Mouse (Mus musculus) liver, embryonic 12.5 days (tissue): ENCODE measurements around the gene Adamts4. TPM values are rescaled to one million over a fixed set of nuclear protein-coding genes. Genes with fewer than 3 reads are reported as not detected.
A peak's percentile ranks its signal among the peaks of the same experiment; 100 is the strongest.

Experiments used
- ATAC-seq: fragments of 200-750 bp; cut with Nextera tagmentation; 2 replicates; pipeline ENCODE4 v1.8.0; 2017; ENCODE audit warnings: moderate number of reproducible peaks, mild to moderate bottlenecking, moderate library complexity
- H3K27ac ChIP-seq: fragments of 300-500 bp; sonication (generic); 2 replicates; pipeline ENCODE4 v1.5.1; 2016; ENCODE audit warnings: mild to moderate bottlenecking
- H3K27me3 ChIP-seq: fragments of 300-500 bp; sonication (generic); replicated peaks from 2 replicates; pipeline ENCODE4 v1.6.1; 2016; ENCODE audit warnings: mild to moderate bottlenecking, moderate library complexity
- H3K36me3 ChIP-seq: fragments of 300-500 bp; sonication (generic); 2 replicates; pipeline ENCODE4 v1.6.1; 2016; ENCODE audit warnings: mild to moderate bottlenecking, moderate library complexity
- H3K4me1 ChIP-seq: fragments of 300-500 bp; sonication (generic); 2 replicates; pipeline ENCODE4 v1.6.1; 2016
- H3K4me2 ChIP-seq: fragments of 300-500 bp; sonication (generic); 2 replicates; pipeline ENCODE4 v1.6.1; 2016; ENCODE audit warnings: mild to moderate bottlenecking, moderate library complexity
- H3K4me3 ChIP-seq: fragments of 300-500 bp; sonication (generic); 2 replicates; pipeline ENCODE4 v1.5.1; 2016; ENCODE audit warnings: mild to moderate bottlenecking, moderate library complexity
- H3K9ac ChIP-seq: fragments of 300-500 bp; sonication (generic); 2 replicates; pipeline ENCODE4 v1.6.1; 2016; ENCODE audit warnings: mild to moderate bottlenecking, moderate library complexity
- H3K9me3 ChIP-seq: fragments of 300-500 bp; sonication (generic); replicated peaks from 2 replicates; pipeline ENCODE4 v1.6.1; 2016; ENCODE audit warnings: mild to moderate bottlenecking, moderate library complexity
- WGBS: fragments of 180-500 bp; shearing (Covaris S2); methylation state at CpG from one replicate; pipeline ENCODE4 v1.1.7; 2016; ENCODE audit not compliant: insufficient replicate concordance; 5-methylcytosine and 5-hydroxymethylcytosine counted together
- polyA plus RNA-seq: library from polyadenylated mRNA; unstranded; fragments of >200 nt; fragmentation: Nextera tagmentation; extraction: Ambion mirVana; gene quantifications from 2 replicates; pipeline ENCODE4 v1.2.1, GENCODE M21; 2016

The Adamts4 gene
- polyA plus RNA-seq = 0.61 and 0.72 TPM in 2 replicates

DNA sequence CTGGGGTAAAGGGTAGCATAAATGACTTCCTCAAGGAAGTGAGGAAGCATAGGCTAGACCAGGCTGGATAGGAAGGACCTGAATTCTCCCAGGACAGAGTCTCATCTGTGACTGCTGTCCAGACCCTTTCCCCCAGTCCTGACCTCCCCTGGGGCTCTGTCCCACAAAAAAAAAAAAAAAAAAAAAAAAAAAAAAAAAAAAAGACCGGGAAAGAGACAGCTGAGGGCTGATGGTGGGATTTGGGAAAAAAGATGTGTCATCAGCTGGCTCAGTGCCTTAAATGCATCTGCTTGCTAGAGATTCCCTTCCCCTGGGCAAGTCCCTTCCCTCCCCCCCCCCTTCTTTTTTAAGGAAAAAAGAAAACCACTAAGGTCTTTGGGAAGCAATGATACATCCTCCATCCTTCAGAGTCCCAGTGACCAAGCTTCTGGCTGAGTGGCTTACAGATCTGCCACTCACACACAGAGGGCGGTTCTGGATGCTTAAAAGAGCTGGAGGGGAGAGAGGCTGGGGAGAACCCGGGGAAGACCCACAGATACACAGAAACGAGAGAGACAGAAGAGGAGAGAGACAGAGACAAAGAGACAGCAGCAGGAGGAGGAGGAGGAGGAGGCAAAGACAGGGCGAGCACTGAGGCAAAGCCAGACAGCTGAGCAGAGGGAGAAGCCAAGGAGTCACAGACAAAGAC lies at the start of gene Adamts4:
Gene Adamts4, plus strand, starts transcription at position 509 of the 688 bp plus-strand sequence.
- no peak within 1 kb of the TSS; the same call in 1 of the 2 replicates for H3K27ac ChIP-seq

DNA sequence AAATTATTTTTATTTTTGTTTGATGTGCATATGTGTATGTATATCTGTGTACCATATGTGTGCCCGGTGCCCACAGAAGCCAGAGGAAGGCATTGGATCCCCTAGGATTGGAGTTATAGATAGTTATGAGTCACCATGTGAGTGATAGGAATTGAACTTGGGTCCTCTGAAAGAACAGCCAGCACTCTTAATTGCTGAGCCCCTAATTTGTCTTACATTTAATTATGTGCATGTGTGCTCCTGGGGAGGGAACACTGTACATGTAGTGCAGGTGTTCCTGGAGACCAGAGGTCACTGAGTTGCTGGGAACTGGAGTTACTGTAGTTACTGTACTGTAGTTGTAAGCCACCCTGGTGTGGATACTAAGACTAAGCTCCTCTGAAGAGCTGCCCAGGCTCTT lies 49.5 kb upstream of the Adamts4 start:
- 76% methylated on average over 1 of the region's 1 CpGs for WGBS
- ATAC-seq = no peak
- no peaks in the 10 kb centered on the region for H3K9me3 ChIP-seq
- peaks cover 41% of the 10 kb centered on the region for H3K27me3 ChIP-seq
- H3K4me3 ChIP-seq = no peak overlapping the region
- H3K27ac ChIP-seq = no peak overlapping the region
- no peak overlapping the region for H3K4me2 ChIP-seq
- 0 out of 2 replicates have a peak, but pooled peaks cover 9% of the 10 kb centered on the region for H3K4me1 ChIP-seq
- no peak overlapping the region for H3K9ac ChIP-seq
- H3K36me3 ChIP-seq = no peaks in the 10 kb centered on the region

More for the DNA sequence above, at the start of gene Adamts4:
- 20% methylated on average over 5 of the region's 5 CpGs for WGBS
- Histone ChIP-seq H3K36me3 (peaks cover 9% of the 10 kb centered on the region), H3K9ac (no peak within 1 kb of the TSS), H3K4me2 (peak within 1 kb of the TSS; percentile 37), H3K4me1 (peaks cover 53% of the 10 kb centered on the region), H3K4me3 (peak within 1 kb of the TSS; percentile 10; the same call in 1 of the 2 replicates), H3K27me3 (peaks cover 54% of the 10 kb centered on the region), H3K9me3 (no peaks in the 10 kb centered on the region)
- ATAC-seq = no peak

DNA sequence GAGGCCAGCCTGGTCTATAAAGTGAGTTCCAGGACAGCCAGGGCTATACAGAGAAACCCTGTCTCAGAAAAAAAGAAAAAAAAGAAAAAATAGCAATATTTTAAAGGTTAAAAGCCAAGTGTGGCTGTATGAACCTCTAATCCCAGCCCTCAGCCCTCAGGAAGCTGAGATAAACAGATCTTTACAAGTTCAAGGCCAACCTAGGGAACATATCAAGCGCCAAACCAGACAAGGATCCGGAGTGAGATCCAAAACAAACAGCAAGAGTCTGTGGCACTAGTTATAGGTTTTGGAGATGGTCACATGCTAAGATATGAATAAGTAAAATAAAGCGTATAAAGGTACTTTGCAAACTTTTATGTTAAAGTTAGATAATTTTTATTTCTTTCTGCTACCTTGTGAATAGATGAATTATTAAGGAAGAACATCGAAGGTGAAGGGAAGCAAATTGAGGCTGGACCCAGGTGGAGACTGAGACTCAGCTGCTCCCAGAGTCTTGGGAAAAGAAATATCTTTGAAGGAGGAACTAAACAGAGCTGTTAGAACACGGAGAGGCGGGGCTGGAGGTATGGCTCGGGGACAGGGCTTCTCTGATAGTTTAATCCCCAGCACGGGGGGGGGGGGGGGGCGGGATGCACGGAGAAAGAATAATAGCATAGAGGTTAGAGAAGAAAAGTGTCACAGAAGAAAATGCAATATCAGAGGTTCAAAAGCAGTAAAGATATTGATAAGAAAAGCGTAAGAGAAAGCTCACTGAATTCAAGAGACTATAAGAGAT lies 46.6 kb upstream of the Adamts4 start:
- Histone ChIP-seq H3K4me3 (no peak overlapping the region), H3K36me3 (no peaks in the 10 kb centered on the region), H3K4me1 (0 out of 2 replicates have a peak, but pooled peaks cover 10% of the 10 kb centered on the region), H3K27me3 (peaks cover 23% of the 10 kb centered on the region), H3K4me2 (no peak overlapping the region), H3K27ac (peak overlapping the region; percentile 54; the same call in 1 of the 2 replicates), H3K9ac (no peak overlapping the region), H3K9me3 (no peaks in the 10 kb centered on the region)
- ATAC-seq = no peak
- 35% methylated on average over 11 of the region's 11 CpGs for WGBS

DNA sequence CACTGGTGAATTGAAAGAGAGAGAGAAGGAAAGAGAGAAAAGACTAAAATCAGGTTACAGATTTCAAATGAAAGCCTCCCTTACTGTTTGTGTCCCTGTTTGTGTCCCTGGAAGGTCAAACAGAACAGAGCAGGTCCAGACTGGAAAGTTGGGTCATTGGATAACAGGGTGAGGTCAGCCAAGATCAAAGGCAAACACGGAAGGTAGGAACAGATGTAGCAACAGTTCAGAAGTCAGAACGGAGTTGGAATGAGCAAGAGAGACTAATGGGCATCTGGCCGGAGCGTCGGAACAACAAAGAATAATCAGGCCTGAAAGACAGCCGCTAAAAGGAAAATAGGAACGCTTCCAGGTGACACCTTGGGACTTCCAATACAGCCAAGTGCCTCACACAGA lies 46.0 kb upstream of the Adamts4 start:
- H3K27ac ChIP-seq = peak overlapping the region; percentile 54; the same call in 1 of the 2 replicates
- WGBS = 72% methylated on average over 7 of the region's 7 CpGs
- peak; percentile 73 for ATAC-seq

DNA sequence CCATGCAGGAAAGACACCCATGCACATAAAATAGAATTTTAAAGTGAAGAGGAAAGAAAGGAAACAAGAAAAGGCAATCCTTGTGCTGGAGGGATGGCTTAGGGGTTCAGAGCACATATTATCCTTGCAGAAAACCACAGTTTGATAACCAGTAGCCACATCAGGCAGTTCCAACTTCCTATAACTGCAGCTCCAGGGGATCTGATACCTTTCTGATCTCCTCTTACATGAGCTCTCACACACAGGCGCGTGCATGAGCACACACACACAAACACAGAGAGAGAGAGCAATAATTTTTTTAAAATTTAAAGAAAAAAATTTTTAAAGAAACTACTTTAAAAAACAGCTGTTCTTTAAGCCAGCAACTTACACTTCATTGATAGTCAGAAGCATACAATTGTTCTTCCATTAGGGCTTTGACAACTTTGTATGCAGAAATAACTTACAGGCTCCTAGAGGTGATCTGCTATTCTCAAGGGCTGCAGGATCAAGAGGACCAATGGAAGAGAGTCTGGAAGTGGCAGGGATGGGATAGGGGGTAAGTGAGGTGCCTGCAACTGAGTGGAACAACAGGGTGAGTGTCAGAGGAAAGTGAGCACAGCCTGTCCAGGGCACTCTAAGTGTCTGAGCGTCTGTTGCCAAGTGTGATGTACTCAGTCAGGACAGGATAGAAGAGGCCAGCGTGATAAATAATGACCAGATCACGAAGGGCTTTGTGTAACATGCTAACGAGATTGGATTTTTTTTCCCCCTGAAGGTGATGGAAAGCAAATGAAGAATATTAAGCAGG lies 44.3 kb upstream of the Adamts4 start:
- no peak for ATAC-seq
- no peak overlapping the region for H3K4me3 ChIP-seq
- H3K27ac ChIP-seq = no peak overlapping the region
- WGBS = 49% methylated on average over 6 of the region's 6 CpGs
- no peak overlapping the region for H3K4me2 ChIP-seq
- peaks cover 18% of the 10 kb centered on the region; the same call in 1 of the 2 replicates for H3K4me1 ChIP-seq
- H3K27me3 ChIP-seq = peaks cover 28% of the 10 kb centered on the region
- H3K36me3 ChIP-seq = no peaks in the 10 kb centered on the region
- H3K9ac ChIP-seq = no peak overlapping the region
- no peaks in the 10 kb centered on the region for H3K9me3 ChIP-seq

More for the DNA sequence above, 46.0 kb upstream of the Adamts4 start:
- Histone ChIP-seq H3K36me3 (no peaks in the 10 kb centered on the region), H3K4me3 (no peak overlapping the region), H3K27me3 (peaks cover 18% of the 10 kb centered on the region), H3K9ac (no peak overlapping the region), H3K9me3 (no peaks in the 10 kb centered on the region), H3K4me1 (0 out of 2 replicates have a peak, but pooled peaks cover 10% of the 10 kb centered on the region), H3K4me2 (no peak overlapping the region)

DNA sequence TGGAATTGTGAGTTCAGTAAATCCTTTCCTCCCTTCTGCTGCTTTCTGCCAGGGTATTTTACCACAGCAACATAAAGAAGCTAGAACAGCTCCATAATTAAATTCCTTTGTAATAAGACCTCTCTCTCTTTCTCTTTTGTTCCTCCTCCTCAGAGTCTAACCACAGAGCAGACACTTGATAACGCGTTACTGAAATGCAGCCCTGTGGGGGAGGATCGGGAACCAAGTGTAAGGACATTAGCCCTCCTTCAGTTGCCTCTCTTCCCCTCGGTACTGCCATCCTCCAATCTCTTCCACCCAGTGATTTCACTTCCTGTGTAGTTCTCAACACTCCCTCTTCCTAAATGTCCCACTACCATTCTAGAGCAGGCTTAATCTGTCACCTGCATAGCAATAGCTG lies 40.8 kb upstream of the Adamts4 start:
- Histone ChIP-seq H3K36me3 (no peaks in the 10 kb centered on the region), H3K4me2 (no peak overlapping the region), H3K9ac (no peak overlapping the region), H3K27ac (no peak overlapping the region), H3K27me3 (peaks cover 42% of the 10 kb centered on the region), H3K4me3 (no peak overlapping the region), H3K4me1 (peaks cover 16% of the 10 kb centered on the region; the same call in 1 of the 2 replicates), H3K9me3 (no peaks in the 10 kb centered on the region)
- no peak for ATAC-seq
- 17% methylated on average over 4 of the region's 4 CpGs for WGBS

DNA sequence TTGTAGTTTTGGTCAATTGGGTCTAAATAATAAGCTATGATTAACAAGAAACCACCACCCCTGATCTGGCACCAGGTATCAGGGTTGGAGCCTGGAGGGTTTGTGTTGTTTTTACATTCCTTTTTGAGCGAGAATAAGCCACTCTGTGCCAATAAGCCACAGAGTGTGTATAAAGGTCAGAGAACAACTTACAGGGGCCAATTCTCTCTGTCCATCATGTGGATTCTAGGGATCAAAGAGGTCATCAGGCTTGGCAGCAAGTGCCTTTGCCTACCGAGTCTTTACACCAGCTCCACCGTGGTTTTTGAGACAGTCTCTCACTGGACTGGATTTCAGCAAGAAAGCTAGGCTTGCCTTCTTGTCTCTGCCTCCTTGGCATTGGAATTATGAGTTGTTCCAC lies 37.4 kb upstream of the Adamts4 start:
- Histone ChIP-seq H3K4me1 (peaks cover 17% of the 10 kb centered on the region), H3K9ac (no peak overlapping the region), H3K9me3 (no peaks in the 10 kb centered on the region), H3K4me3 (no peak overlapping the region), H3K27ac (no peak overlapping the region), H3K36me3 (no peaks in the 10 kb centered on the region), H3K27me3 (peaks cover 39% of the 10 kb centered on the region), H3K4me2 (no peak overlapping the region)
- WGBS = 52% methylated on average over 3 of the region's 3 CpGs
- ATAC-seq = no peak

DNA sequence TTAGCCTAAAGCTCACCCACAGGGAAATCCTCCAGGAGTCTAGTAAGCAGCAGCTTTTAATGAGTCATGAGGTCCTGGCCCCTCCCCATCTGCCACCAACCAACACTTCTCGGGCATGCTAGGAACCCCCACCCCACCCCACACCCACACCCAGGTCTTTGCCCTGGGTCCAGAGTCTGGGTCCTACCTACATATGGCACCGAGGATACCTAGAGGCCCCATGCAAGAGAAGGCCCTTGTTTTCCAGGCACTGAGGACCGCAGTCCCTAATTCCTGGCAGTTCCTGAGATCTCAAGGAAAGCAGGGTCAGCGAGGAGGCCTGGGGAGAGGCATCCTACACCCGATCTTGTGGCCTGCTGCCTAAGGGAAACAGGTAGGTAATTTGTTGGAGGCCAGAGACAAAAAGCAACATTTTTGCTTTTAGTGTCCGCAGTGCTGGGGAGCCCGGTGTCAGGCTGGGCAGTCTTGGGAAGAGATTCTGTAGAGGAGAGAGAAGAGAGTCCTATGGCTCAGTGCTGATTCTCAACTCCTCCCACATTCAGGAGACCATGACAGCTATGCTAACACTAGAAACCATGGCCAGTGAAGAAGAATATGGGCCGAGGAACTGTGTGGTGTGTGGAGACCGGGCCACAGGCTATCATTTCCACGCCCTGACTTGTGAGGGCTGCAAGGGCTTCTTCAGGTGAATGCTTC lies 36.3 kb upstream of the Adamts4 start, which contains the start of gene Nr1i3:
Gene Nr1i3, plus strand, starts transcription at position 170 of the 696 bp plus-strand sequence.
- ATAC-seq = no peak

DNA sequence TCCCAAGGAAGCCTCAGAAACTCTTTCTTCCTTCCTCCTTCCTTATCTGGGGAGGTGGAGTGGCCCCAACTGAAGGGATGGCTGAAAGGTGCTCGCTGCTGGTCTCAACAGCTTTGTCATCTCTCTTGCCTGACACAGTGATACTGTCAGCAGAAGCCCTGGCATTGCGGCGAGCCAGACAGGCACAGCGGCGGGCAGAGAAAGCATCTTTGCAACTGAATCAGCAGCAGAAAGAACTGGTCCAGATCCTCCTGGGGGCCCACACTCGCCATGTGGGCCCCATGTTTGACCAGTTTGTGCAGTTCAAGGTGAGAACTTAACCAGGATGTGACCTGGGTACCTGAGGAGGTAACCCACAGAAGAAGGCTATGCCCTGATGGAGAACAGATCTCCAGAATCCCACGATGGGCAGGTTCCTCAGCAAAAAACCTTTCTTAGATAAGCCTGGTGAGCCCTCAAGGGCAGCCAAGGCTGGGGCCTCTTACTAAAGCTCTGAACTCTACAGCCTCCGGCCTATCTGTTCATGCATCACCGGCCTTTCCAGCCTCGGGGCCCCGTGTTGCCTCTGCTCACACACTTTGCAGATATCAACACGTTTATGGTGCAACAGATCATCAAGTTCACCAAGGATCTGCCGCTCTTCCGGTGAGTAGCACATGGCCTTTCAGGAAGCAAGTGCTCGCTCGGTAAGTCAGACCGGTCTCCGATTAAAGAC lies 33.8 kb upstream of the Adamts4 start:
- H3K9me3 ChIP-seq = no peaks in the 10 kb centered on the region
- H3K36me3 ChIP-seq = peaks cover 25% of the 10 kb centered on the region
- WGBS = 59% methylated on average over 18 of the region's 18 CpGs
- H3K27ac ChIP-seq = no peak overlapping the region
- no peak for ATAC-seq
- peaks cover 23% of the 10 kb centered on the region for H3K27me3 ChIP-seq
- peaks cover 16% of the 10 kb centered on the region for H3K4me1 ChIP-seq
- H3K4me3 ChIP-seq = no peak overlapping the region
- H3K9ac ChIP-seq = no peak overlapping the region
- no peak overlapping the region for H3K4me2 ChIP-seq

More for the DNA sequence above, 36.3 kb upstream of the Adamts4 start, which contains the start of gene Nr1i3:
- Histone ChIP-seq H3K9me3 (no peaks in the 10 kb centered on the region), H3K4me2 (no peak within 1 kb of the TSS), H3K4me3 (no peak within 1 kb of the TSS), H3K4me1 (peaks cover 17% of the 10 kb centered on the region), H3K9ac (no peak within 1 kb of the TSS), H3K27ac (no peak within 1 kb of the TSS), H3K36me3 (peaks cover 8% of the 10 kb centered on the region; the same call in 1 of the 2 replicates), H3K27me3 (peaks cover 33% of the 10 kb centered on the region)
- 59% methylated on average over 10 of the region's 10 CpGs for WGBS

DNA sequence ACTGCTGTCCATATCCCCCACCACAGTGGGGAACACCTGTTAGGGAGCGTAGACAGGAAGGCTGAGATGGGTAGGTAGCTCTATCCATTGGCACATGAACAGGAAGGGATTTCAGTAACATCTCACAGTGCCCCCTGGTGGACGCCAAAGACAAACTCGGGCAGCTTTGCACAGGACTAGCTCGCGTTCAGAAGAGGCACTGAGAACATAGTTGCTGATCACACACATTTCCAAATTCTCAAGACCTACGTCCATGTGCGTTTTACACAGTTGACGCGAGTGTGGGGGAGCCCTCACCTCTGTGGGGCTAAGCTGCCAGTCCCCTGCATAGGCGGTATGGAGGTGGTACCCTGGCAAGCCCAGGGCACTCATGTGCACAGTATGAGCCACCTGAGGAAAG lies 29.4 kb upstream of the Adamts4 start:
- Histone ChIP-seq H3K4me2 (peak overlapping the region; percentile 91), H3K4me1 (peaks cover 32% of the 10 kb centered on the region), H3K36me3 (peaks cover 25% of the 10 kb centered on the region), H3K27me3 (no peaks in the 10 kb centered on the region), H3K4me3 (peak overlapping the region; percentile 74), H3K9me3 (no peaks in the 10 kb centered on the region), H3K27ac (peak overlapping the region; percentile 71), H3K9ac (peak overlapping the region; percentile 72; the same call in 1 of the 2 replicates)
- 7% methylated on average over 10 of the region's 10 CpGs for WGBS
- no peak for ATAC-seq
